Mouse (Mus musculus) ES-E14 (cell line): ENCODE measurements around the gene Skida1.

Source experiments
- CHD2 ChIP-seq: IDR thresholded peaks from 2 replicates; pipeline ENCODE4 v1.6.1; 2014; ENCODE audit warnings: mild to moderate bottlenecking, low read depth, low read length, inconsistent platforms
- MAFK ChIP-seq: IDR thresholded peaks from 2 replicates; pipeline ENCODE4 v1.6.1; 2014; ENCODE audit warnings: mild to moderate bottlenecking, low read depth, low read length, inconsistent platforms; ENCODE audit not compliant: insufficient read depth
- ZC3H11A ChIP-seq: IDR thresholded peaks from 2 replicates; pipeline ENCODE4 v1.6.1; 2012; ENCODE audit warnings: low read depth, mild to moderate bottlenecking, inconsistent platforms, low read length, borderline replicate concordance
- ZNF384 ChIP-seq: IDR thresholded peaks from 2 replicates; pipeline ENCODE4 v1.6.1; 2012; ENCODE audit warnings: low read depth, low read length, inconsistent platforms

GRCm38 (mm10) chr2:18045781-18046181 is 3.1 kb downstream of the Skida1 start:
- no peak for TF ChIP-seq ZC3H11A
- TF ChIP-seq ZNF384 = no peak
- TF ChIP-seq CHD2 = no peak
- TF ChIP-seq MAFK = no peak
